Mouse (Mus musculus): ENCODE measurements around the gene B4galnt1.

B4galnt1 gene

DNA sequence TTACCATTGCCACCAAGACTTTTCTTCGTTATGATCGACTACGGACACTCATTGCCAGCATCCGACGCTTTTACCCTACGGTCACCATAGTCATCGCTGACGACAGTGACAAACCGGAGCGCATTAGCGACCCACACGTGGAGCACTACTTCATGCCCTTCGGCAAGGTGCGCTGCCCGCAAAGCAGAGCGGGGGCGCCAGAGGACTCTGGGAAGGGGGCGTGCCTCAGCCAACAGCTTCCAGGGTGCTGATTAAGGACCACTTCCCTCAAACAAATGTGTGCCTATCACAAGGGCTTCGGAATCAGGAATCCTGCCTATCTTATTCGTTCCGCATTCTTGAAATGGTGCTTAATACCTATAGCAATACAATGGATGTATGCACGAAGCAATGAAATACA lies 5.0 kb downstream of the B4galnt1 start:
- DNase-seq (ENCODE audit: low spot score in 2 of 2), result no peak

DNA sequence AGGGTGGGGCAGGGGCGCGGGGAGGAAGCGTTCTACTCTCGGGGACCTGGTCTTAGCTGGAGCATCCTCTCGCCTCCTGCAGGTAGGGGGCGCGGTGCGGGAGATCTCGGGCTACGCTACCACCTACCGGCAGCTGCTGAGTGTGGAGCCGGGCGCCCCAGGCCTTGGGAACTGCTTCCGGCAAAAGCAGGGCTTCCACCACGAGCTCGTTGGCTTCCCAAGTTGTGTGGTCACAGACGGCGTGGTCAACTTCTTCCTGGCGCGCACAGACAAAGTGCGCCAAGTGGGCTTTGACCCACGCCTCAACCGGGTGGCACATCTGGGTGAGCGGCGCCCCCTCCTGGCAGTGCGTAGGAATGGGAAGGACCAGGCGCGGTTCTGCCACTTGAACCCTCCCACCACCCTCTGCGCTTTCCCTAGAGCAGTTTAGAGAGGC lies 5.8 kb downstream of the B4galnt1 start:
- DNase-seq (ENCODE audit: low spot score in 2 of 2), result no peak

DNA sequence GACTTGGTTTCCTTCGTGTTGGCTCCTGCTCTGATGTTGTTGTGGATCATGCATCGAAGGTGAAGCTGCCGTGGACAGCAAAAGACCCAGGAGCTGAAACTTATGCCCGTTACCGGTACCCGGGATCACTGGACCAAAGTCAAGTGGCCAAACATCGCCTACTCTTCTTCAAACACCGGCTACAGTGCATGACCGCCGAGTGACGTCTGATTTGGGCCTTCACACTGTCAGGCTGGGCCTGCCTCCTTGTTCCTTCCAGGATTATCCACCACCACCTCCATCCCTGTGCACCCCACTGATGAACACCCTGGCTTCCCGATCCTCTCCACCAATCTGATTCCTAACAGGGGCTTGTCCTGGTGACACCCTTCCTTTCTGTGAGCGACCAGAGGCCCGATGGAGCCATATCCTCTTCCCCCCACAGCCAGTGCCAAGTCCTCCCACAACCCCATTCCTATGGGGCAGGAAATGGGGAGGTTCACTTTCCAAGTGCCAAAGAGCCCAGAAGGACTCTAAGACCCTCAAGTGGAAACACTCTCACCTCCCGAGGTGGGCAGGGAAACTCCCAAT lies 6.7 kb downstream of the B4galnt1 start:
- no peak for DNase-seq (ENCODE audit: low spot score in 2 of 2)

DNA sequence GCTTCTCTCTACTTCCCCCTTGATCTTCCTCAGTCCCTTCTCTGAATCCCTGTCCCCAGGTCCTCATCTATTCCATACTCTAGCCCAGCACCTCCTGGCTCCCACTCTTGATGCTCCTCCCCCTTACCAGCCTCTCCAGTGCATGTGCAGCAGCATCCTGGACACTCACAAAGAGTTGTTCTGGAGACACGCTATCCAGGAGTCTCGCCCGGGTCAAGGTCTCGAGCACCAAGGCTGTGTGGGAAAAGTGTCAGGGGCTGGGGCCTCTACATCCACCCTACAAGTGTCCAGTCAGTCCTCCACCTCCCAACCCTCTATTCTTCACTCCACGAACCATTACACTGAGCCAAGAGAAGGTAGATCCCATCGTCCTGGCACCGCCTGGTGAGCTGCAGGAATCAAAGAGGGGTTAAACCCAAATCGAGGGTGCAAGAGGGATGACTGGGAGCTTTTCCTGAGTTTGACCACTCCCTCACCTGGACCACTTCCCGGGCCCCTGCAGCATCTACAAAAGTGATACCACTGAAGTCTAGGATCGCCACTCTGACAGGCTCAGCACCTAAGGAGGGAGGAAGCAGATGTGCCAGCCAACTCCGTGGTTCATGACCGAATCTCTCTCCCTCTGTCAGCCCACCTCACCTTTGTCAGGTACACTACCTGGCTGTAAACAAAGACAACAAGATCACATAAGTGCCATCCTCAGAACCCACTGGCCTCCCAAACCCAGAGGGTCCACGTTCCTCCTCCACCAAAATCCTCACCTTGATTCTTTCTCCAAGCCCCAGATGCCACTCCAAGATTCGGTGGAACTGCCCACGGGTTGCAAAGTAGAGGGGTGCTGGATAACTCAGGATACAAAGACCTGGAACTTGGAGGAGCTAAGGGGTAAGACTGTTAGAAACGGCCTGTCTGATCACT lies 8.4 kb downstream of the B4galnt1 start:
- DNase-seq (ENCODE audit: low spot score in 2 of 2), result no peak

DNA sequence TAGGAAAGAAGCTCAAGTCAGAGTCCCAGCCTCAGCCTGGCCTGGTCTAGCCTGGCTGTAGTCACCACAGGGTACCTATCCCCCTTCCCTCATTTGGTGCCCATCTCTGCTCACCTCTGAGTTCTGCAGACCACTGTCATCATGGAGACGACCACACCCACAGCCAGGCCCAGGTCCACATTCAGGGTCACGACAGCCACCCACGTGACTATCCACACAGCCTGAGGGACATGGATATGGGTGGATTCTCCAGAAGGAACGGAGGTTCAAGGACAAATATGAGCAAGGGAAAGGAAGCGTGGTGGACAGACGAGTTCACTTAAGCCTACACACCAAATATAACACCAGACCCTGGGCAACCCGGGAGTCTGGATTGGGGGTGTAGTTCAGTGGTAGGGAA lies 9.1 kb downstream of the B4galnt1 start:
- DNase-seq (ENCODE audit: low spot score in 2 of 2), result no peak

DNA sequence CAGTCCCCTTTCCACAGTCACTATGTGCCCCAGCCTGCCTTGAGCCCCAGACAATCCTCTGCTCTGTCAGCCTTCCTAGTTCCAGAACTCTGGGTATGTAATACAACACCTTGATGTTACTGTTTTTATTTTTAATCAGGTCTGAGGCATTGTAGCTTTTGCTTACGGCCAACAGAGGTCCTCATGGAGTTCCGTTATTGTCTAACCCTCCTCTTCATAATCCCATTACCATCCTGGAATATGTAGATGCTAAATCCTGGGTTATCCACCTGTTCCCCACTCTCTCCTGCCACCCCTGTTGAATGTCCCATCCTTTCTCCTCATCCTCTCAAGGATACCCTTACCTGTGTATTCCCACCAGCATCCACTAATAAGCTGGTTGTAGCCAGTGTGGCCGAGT lies 11.2 kb downstream of the B4galnt1 start:
- DNase-seq (ENCODE audit: low spot score in 2 of 2), result no peak

DNA sequence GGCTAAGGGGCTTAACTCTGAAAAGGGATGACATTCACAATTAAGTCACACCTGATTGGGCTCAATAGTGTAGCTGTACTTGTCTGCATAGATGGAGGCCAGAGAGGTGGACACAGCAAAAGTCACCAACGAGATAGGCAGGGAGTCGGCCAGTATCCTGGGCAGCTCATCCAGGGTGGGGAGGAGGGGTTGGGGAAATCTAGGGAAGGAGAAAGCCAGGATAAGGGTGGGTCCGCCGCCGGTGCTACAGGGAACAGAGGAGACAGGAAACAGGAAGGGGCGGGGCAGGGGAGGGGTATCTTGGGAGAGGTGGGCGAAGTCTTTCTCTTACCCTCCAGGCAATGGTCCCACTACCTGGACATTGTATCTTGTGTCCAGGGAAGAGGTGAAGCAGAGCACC lies 11.7 kb downstream of the B4galnt1 start:
- no peak for DNase-seq (ENCODE audit: low spot score in 2 of 2)

DNA sequence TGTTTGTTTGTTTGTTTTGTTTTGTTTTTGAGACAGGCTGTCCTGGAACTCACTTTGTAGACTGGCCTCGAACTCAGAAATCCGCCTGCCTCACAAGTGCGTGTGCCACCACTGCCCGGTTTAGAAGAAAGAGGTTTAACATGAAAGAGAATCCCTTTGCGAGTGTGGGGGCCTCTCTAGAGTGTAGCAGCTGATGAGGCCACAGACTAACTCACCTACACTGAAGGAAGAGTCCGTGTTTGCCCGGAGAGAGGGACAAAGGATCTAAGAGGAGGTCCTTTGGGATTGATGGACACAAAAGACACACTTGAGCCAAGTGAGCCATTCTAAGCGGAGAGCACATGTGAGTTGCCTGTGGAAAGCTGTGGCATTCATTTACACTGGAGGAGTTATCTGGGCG lies 12.2 kb downstream of the B4galnt1 start:
- no peak for DNase-seq (ENCODE audit: low spot score in 2 of 2)

DNA sequence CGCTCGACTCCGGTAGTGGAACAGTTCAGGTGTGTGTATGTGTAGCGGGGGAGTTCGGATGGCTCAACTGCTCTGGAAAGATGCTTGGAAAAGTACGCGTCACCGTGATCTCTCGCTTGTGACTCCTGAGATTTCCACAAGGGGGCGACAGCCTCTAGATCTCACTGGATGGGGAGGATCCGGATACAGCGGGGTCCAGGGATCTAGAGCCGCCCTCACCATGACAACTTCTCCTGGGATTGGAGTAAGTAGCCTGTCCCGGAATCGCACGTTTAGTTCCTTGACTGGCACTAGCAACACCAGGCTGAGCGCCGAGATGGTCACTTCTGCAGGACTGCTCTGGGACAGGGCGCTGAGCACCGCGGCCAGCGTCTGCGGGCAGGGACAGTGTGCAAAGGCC lies 12.7 kb downstream of the B4galnt1 start:
- DNase-seq (ENCODE audit: low spot score in 2 of 2), result peak in 1 of 2 experiments; percentile 84

DNA sequence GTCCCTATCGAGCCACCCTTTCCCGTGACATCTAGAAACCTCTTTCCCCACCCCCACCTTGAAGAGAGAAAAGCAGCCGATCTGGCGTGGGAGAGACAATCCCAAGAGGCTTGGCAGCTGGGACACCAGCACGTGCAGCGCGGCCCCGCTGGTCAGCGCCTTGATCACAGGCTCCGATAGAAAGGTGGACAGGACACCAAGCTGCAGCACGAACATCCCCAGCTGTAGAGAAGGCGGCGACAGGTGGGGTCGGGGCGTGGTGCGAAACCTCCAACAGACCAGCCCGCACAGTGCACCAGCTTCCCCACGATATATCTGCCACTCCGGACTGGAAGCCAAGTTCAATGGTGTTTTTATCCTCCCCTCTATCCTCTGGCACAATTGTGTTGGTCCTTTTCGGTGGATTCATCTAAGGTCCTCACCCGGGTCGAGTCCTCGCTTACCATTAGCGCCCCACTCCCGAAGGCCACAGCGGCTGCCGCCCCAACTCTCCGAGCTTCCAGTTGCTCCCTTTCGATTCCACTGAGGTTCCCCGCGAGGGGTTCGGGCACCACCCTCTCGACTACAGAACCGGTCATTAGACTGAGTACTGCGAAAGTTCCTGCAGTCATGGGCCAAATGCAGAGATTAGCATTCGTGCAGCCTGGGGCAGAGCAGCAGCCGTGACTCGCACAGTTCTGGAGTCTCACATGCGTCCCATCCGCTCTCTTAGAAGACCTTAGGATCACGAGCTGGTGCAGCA lies 13.4 kb downstream of the B4galnt1 start:
- no peak for DNase-seq (ENCODE audit: low spot score in 2 of 2)

DNA sequence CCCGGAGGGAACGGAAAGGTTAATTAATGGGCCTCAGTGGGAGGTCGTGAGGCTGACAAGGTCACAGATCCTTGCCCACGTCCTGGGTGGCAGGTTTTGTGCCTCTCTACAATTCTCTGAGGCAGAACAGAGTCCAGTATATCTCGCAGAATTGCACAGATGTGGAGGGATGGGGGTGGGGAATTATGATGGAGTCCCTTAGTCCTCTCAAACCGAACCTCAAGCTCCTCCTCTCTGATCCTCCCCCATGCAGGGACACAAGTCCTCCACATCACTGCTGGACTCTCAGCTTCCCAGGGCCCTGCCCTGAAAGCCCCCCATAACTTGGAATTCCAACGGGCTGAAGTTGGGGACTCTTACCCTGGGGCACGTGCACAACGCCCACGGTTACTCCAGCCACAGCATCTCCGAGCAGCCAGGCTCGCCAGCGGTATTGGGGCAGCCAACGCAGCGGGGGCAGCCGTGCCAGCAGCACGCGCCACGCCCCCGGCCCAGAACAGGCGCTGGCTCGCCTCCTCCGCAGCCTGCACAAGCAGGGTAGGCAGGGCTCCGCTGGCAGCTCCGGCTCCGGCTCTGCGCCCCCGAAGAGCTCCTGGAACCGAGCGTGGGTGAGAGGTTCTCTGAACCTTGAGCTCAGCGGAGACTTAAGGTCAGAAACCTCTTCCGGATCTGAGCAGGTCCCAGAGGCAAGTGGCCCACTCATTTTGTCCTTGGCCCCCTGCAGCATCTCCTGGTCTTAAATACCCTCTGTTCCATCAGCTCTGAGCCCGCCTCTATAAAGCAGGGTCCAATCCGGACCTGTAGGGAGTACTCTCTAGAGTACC lies 15.1 kb downstream of the B4galnt1 start, which contains the start of gene Slc26a10:
TSS of gene Slc26a10 (minus strand) at position 775 of the 824 bp plus-strand sequence.
- DNase-seq (ENCODE audit: low spot score in 2 of 2), result no peak

DNA sequence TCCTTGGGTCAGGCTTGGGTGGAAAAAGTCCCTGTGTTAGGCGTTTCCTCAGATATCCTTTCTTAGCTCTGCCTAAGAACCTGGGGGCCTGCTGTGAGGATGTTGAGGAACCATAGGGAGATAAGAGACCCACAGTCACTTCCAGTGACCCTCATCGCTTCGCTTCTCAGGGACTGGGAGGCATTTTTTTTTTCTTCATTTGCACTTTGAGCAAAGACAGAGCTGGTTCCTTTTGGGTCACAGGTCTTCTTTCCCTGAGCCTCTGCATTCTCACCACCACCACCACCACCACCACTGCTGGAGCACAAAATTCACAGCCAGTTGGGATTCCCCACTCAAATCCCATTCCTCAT lies 15.6 kb downstream of the B4galnt1 start:
- DNase-seq (ENCODE audit: low spot score in 2 of 2), result no peak

DNA sequence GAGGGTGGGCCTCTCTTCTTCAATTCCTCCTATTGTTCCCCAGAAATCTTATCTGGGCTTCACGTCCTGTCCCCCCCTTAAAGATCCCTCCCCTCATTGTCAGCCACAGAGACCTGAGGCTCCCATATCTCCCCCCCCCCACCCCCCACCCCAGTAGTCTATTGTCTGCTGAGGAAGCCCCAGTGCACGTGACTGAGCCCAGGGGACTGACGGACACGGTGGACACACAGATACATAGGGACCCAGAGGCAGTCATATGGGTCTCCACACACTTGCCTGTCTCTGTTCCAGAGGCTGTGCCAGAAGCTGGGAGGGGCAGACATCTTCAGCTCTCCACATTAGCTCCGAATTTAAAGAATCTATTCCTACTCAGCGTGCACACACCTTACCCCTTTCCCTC lies 16.5 kb downstream of the B4galnt1 start:
- DNase-seq (ENCODE audit: low spot score in 2 of 2), result no peak

DNA sequence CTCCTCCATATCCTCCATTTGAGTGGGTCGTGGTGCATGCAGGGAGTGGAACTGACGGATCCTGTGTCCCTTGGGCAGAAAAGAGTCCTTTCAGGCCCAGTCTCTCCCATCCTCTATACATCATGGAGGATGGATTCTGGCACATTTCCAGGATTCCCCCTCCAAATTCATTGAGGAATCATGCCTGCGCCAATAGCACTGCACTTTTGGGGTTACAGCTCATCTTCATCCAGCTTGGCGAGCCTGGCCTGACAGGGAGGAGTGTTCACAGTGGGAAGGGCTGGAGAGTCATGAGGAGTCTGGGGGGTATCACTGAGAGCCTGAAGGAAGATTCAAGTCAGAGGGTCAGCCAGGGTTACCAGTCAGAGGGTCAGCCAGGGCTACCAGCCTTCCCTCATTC lies 17.6 kb downstream of the B4galnt1 start:
- no peak for DNase-seq (ENCODE audit: low spot score in 2 of 2)

DNA sequence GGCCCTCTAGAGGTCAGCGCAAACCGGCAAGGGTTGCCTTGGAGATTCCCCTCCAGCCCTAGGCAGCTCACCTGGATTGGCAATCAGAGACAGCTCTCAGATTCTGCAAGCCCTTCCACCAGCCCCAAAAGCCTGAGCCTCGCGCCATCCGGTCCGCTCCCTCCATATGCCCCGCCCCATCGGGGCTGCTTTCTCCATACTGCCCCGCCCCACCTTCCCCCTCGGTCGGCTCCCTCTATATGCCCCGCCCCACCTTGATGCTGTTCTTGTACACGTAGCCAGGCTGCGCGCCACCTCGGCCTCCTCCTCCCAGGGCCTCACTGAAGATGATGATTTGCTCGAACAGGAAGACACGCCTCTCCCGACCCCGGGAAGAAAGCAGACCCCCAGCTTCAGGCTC lies 18.7 kb downstream of the B4galnt1 start:
- DNase-seq (ENCODE audit: low spot score in 2 of 2), result no peak

DNA sequence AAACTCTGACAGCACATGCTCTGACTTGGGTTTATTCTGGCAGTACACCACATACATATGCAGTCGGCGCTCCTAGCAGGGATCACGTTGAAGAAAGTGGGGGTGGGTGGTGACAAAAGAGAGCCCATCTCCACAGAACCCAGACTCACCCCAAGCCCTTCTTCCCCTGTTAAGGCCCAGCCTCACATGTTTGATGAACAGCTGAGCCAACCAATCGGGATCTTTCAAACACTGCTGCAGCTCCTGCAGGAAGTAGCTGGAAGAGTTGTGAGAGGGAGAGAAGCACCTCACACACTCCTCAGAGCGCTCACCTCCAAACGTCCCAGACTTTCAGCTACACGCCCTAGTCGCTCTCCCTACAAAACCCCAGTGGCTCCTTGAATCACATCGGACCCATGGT lies 20.1 kb downstream of the B4galnt1 start:
- DNase-seq (ENCODE audit: low spot score in 2 of 2), result no peak

DNA sequence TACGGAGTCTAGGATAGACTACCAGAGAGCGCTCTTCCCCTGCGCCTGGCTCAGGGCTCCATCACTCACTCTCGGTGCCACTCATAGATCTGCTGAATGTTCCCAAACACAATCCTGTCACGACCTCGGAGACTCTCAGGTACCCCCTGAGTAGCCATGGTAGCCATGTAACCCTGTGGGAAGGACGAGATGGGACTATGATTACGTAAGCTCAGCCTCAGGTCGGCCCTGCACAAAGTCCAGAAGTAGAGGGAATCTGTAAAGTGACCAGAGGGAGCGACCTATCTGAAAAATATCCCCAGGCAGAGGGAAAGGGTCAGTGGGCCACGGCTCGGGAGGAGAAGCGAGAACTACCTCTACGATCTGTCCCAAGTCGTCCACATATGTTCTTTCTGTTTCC lies 20.5 kb downstream of the B4galnt1 start:
- no peak for DNase-seq (ENCODE audit: low spot score in 2 of 2)

DNA sequence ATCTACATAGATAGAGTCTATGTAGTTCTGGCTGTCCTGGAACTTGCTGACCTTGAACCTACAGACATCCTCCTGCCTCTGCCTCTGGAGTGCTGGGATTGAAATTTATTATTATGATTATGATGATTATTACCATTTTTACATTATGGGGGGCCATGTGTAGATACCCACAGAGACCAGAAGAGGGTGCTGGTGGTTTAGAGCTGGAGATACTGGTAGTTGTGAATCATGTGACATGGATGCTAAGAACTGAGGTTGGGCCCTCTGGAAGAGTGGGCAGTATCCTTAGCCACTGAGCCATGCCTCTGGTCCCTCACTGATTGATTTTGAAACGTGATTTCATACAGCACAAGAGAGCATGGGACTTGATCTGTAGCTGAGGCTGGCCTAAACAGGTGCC lies 21.4 kb downstream of the B4galnt1 start:
- DNase-seq (ENCODE audit: low spot score in 2 of 2), result no peak

DNA sequence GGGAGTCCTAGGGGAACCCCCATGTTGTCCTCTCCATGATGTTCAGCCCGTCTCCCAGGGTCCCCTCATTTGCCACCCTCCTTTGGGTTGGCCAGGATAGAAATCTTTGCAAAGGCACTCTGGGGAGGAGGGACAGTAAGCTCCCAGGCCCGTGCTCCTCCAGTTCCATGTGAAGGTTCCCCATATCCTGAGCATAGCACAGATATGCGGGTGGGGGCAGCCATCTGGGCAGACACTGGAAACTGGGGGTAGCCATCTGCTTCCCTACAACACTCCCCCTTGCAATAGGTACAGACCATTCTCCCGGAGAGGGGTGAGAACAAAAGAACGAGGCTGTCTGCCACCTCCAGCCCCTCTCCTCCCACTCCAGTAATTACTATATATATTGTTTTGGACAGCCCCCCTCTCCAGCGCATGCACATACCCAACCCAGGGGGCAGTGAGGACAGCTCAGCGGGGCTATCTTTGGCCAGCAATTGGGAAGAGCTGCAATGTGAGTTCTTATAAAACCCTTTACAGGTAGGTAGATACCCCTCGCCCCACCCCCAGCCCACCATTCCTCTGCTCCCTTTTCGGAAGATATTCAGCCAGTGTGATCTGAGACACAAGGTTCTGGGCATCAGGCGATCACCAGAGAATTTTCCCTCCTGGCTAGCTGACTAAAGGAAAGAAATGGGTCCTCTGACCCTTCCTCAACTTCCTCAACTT lies 22.5 kb downstream of the B4galnt1 start:
- peak in 1 of 2 experiments; percentile 87 for DNase-seq (ENCODE audit: low spot score in 2 of 2)

DNA sequence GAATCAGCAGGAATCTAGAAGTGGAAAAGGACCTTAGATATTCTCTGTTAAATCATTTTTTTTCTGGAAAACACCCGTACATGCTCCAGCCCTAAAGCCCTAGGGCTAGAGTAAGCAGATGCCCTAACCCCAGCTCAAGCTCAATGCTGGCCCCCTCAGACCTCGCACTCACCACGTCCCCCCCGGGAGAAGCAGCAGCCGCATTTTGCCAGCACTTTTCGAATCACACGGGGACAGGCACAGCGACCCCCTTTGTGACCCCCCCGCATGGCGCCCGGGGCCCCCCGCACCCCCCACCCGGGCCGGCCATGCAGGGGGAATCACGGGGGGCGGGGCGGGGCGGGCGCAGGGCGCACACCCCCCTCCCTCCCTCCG lies 23.0 kb downstream of the B4galnt1 start:
- no peak for DNase-seq (ENCODE audit: low spot score in 2 of 2)

DNA sequence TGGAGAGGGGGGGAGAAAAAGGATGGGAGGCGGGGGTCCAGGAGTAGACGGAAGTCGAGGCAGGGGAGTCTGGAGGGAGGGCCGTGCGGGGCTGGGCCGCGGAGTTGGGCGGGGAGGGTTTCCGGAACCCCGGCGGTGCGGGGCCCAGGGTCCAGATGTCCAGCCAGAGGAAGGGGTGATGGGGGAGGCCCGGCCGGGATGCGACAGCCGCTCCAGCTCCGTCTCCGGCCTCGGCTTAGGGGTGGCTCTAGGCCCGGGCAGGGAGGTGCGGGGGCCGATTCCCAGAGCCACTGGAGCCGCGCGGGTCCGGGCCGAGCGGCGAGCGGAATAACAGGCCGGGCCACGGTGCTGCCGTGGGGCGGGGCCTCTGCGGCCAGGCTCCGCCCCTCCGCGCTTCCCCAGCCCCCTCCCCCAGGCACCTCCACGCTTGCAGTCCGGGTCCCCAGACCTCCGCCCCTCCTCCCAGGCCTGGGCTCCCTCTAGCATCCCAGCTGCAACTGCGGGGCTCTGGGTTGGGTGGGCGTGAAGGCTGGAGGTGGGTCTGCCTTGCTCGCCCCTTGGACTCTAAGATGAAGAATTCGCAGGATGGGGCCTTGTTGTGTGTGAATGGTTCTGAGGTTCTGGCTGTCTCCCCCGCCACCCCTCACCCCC lies 23.6 kb downstream of the B4galnt1 start:
- DNase-seq (ENCODE audit: low spot score in 2 of 2), result no peak

All from left cerebral cortex, adult 9 months (tissue).